Mouse (Mus musculus): ENCODE data around the gene Spag9. TPM values are rescaled to one million over a fixed set of nuclear protein-coding genes. Genes with fewer than 3 reads are reported as not detected.

The Spag9 gene
- polyA plus RNA-seq, 1 experiment from 2014 or later, result 87.4 TPM

DNA sequence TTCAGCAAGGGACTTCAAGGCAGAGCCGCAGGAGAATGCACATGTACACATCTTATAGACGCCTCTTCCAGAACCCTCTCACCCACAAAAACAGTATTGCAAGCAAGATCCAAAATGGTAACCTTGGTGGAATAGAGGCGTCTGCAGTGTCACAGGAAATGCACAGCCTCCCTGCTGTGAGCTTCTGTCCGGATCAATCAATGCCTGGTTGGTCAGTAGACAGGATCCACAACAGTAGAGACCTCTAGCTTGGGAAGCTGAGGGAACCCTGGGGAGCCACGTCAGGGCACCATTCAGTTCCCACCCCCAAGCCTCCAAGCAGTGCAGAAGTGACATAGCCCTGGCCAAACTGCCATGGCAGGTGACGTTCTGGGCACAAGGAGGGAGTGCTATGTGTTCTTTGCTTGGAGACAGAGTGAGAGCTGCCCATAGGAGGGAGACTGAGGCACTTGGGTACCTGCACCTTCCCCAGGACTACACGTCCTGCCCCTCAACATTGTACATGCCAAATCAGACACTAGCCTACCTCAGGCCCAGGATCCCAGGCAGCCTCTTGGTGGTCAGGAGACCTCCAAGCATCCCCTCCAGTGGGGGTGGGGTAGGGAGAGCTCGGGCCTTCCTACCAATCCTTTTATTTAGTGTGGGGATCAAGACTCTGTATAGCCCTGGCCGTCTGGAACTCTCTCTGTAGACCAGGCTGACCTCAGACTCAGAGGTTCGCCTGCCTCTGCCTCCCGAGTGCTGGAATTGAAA lies 151.0 kb downstream of the Spag9 start:
- 79% methylated on average over 11 of the region's 11 CpGs for WGBS
- no peaks in the 10 kb centered on the region for H3K27me3 ChIP-seq (replicated peaks; ENCODE audit: insufficient read depth, low read length)
- no peak for ATAC-seq
- no peaks in the 10 kb centered on the region for H3K9me3 ChIP-seq (ENCODE audit: low read length)
- peaks cover 3% of the 10 kb centered on the region; the same call in 1 of the 2 replicates for H3K4me1 ChIP-seq (ENCODE audit: insufficient read depth, low read depth, low read length)
- no peak overlapping the region for H3K9ac ChIP-seq (replicated peaks; ENCODE audit: low read depth)
- no peak overlapping the region for H3K27ac ChIP-seq (ENCODE audit: low read length)
- no peak for DNase-seq (ENCODE audit: low spot score)
- H3K4me2 ChIP-seq (replicated peaks; ENCODE audit: low read depth, low read length), result no peak overlapping the region
- H3K36me3 ChIP-seq (ENCODE audit: insufficient read depth, low read length), result no peaks in the 10 kb centered on the region
- H3K4me3 ChIP-seq (ENCODE audit: low read depth, low read length), result no peak overlapping the region
- TF ChIP-seq CTCF (IDR thresholded peaks at IDR 0.05), result no peak
- TF ChIP-seq EP300 (IDR thresholded peaks at IDR 0.05), result no peak

DNA sequence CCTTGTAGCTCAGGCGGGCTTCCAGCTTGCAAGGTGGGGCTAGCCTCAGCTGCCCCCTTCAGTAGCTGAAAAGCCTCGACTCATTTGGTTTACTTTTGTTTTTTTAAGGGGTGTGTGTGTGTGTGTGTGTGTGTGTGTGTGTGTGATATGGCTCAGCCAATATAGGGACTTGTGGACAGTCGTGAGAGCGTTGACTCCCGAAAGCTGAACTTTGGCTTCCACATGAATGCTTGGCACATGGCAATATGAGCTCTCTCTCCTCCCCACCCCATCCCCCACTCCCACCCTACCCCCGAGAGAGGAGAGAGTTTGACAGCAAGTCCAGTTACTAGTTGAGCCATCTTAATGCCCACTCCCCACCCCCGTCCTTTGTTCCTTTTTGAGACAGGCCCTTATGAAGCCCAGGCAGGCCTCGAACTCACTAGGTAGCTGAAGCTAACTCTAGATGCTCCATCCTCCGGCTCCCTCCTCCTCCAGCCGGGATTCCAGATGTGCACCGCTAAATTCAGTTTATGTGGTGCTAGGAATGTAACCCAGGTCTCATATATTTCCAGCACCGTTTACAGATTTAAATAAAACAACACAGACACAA lies 152.3 kb downstream of the Spag9 start:
- no peak for TF ChIP-seq EP300 (IDR thresholded peaks at IDR 0.05)
- no peak for TF ChIP-seq CTCF (IDR thresholded peaks at IDR 0.05)
- no peaks in the 10 kb centered on the region for H3K9me3 ChIP-seq (ENCODE audit: low read length)
- H3K36me3 ChIP-seq (ENCODE audit: insufficient read depth, low read length), result no peaks in the 10 kb centered on the region
- ATAC-seq, result no peak
- peaks cover 3% of the 10 kb centered on the region; the same call in 1 of the 2 replicates for H3K4me1 ChIP-seq (ENCODE audit: insufficient read depth, low read depth, low read length)
- no peak overlapping the region for H3K9ac ChIP-seq (replicated peaks; ENCODE audit: low read depth)
- H3K27ac ChIP-seq (ENCODE audit: low read length), result no peak overlapping the region
- no peak overlapping the region for H3K4me2 ChIP-seq (replicated peaks; ENCODE audit: low read depth, low read length)
- no peaks in the 10 kb centered on the region for H3K27me3 ChIP-seq (replicated peaks; ENCODE audit: insufficient read depth, low read length)
- no peak overlapping the region for H3K4me3 ChIP-seq (ENCODE audit: low read depth, low read length)
- 66% methylated on average over 12 of the region's 12 CpGs for WGBS
- DNase-seq (ENCODE audit: low spot score), result no peak

DNA sequence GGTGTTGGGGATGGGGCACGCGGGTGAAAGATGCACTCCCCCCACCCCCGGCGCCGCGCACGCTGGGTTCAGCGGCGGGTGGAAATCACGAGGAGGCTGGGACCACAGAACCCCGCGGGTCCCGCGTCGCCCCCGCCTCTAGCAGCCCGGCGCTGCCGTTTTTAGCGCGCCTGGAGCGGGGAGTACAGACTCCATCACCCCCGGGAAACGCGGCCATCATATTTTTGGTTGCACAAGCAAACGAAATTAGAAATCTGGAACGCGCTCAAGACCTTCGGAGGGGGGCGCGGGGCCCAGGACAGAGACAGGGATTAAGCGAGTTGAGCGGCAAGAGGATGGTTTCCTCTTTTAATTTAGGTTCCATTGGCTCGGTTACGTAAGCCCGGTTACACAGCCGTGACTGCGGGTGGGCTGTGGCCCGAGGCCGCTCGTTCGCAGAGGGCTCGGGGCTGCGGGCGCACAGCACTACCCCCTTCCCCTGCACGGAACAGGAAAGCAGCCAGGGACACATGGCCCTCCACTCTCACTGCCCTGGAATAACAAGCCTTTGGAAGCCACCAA lies 153.1 kb downstream of the Spag9 start:
- H3K4me3 ChIP-seq (ENCODE audit: low read depth, low read length), result peak overlapping the region; percentile 44
- DNase-seq (ENCODE audit: low spot score) (peak; percentile 39), ATAC-seq (no peak)
- WGBS, result under 1% methylated on average over 46 of the region's 46 CpGs
- H3K4me2 ChIP-seq (replicated peaks; ENCODE audit: low read depth, low read length), result peak overlapping the region; percentile 83
- no peak overlapping the region for H3K27ac ChIP-seq (ENCODE audit: low read length)
- no peaks in the 10 kb centered on the region for H3K27me3 ChIP-seq (replicated peaks; ENCODE audit: insufficient read depth, low read length)
- H3K9me3 ChIP-seq (ENCODE audit: low read length), result no peaks in the 10 kb centered on the region
- H3K36me3 ChIP-seq (ENCODE audit: insufficient read depth, low read length), result no peaks in the 10 kb centered on the region
- H3K9ac ChIP-seq (replicated peaks; ENCODE audit: low read depth), result no peak overlapping the region; the same call in 1 of the 2 replicates
- H3K4me1 ChIP-seq (ENCODE audit: insufficient read depth, low read depth, low read length), result peaks cover 3% of the 10 kb centered on the region; the same call in 1 of the 2 replicates
- TF ChIP-seq EP300 (IDR thresholded peaks at IDR 0.05) (no peak), CTCF (IDR thresholded peaks at IDR 0.05) (no peak)

DNA sequence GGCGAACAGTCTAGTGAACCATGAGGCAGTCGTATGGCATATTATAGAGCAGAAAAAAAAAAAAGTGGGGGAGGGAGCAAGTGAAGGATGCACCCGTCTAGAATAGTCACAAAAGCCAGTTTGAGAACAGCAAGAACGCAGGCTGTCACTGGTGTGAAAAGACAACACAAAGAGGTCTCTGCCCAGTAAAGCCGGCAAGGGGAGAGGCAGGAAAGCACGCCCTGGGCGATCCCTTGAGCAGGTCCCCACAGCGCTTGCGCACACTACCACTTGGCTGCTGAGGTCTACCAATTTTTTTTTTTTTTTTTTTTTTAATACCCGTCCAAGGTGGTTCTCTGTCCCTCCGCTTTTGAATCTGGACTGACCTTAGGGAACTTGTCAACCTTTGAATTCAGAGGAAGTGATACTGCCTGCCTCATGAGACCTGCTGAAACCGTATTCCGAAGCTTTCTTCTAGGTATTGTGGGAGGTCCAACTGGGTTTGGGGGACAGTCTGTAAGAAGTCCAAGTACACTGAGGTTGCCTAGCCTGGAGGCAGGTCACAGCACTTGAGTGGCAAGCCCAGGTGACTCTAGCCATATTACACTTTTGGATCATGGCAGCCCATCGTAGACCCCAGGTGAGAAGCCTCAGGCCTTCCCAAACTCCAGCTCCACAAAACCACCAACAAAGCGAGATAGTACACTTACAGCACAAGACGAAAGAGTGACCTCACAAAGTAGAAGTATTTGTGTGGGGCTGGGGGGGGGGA lies 153.8 kb downstream of the Spag9 start:
- DNase-seq (ENCODE audit: low spot score), result peak; percentile 61

DNA sequence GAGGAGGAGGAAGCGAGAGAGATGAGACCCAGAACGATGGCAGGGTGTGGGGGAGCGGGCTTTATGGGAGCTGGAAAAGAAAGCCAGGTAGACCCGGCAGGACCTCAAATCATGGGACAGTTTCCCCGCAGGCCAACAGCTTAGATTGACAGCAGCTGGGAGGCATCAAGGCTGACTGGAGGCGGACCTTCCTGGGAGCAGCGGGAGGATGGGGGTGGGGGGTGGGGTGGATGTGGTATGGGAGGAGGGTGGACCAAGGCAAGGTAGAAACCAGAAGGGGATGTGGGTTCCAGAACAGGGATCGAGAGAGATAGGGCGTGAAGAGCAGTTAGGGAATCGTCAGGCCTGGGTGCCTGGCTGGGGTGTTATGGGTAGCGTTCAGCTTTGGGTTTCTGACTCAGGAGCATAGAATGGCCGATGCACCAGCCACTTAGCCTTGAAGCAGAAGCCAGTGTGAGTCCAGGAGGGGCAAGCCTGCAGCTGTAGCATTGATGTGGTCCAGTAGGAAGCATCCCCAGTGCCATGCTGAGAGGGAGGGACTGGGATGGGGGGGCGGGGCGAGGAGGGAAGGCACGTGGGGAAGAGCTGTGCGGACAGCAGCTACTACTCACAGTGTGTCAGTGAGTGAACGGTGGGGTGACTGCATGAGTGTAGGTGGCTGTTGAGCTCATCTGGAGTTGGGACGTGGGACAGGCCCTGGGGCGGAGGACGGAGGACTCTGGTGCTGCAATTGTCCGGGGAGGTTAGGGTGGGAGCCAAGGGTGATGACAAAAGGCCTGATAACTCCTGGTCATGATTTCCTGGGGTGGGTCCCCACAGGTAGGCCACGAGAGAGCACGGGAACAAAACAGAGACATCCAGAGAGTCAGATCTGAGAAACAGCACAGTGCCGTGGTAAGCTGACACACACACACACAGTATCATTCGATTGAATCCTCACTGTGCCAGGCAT lies 154.9 kb downstream of the Spag9 start:
- H3K9me3 ChIP-seq (ENCODE audit: low read length), result no peaks in the 10 kb centered on the region
- DNase-seq (ENCODE audit: low spot score), result no peak
- H3K27ac ChIP-seq (ENCODE audit: low read length), result no peak overlapping the region
- WGBS, result 51% methylated on average over 24 of the region's 25 CpGs
- H3K4me1 ChIP-seq (ENCODE audit: insufficient read depth, low read depth, low read length), result peaks cover 3% of the 10 kb centered on the region; the same call in 1 of the 2 replicates
- H3K9ac ChIP-seq (replicated peaks; ENCODE audit: low read depth), result no peak overlapping the region
- TF ChIP-seq CTCF (IDR thresholded peaks at IDR 0.05), result no peak
- TF ChIP-seq EP300 (IDR thresholded peaks at IDR 0.05), result no peak
- no peak overlapping the region for H3K4me2 ChIP-seq (replicated peaks; ENCODE audit: low read depth, low read length)
- no peaks in the 10 kb centered on the region for H3K36me3 ChIP-seq (ENCODE audit: insufficient read depth, low read length)
- ATAC-seq, result no peak
- no peaks in the 10 kb centered on the region for H3K27me3 ChIP-seq (replicated peaks; ENCODE audit: insufficient read depth, low read length)
- H3K4me3 ChIP-seq (ENCODE audit: low read depth, low read length), result no peak overlapping the region

More for the DNA sequence above, 153.8 kb downstream of the Spag9 start:
- no peak overlapping the region for H3K27ac ChIP-seq (ENCODE audit: low read length)
- H3K4me2 ChIP-seq (replicated peaks; ENCODE audit: low read depth, low read length), result peak overlapping the region; percentile 83
- WGBS, result 32% methylated on average over 16 of the region's 16 CpGs
- no peaks in the 10 kb centered on the region for H3K27me3 ChIP-seq (replicated peaks; ENCODE audit: insufficient read depth, low read length)
- H3K9ac ChIP-seq (replicated peaks; ENCODE audit: low read depth), result no peak overlapping the region; the same call in 1 of the 2 replicates
- H3K36me3 ChIP-seq (ENCODE audit: insufficient read depth, low read length), result no peaks in the 10 kb centered on the region
- ATAC-seq, result no peak
- peaks cover 3% of the 10 kb centered on the region; the same call in 1 of the 2 replicates for H3K4me1 ChIP-seq (ENCODE audit: insufficient read depth, low read depth, low read length)
- no peak for TF ChIP-seq EP300 (IDR thresholded peaks at IDR 0.05)
- no peak for TF ChIP-seq CTCF (IDR thresholded peaks at IDR 0.05)
- H3K9me3 ChIP-seq (ENCODE audit: low read length), result no peaks in the 10 kb centered on the region
- H3K4me3 ChIP-seq (ENCODE audit: low read depth, low read length), result peak overlapping the region; percentile 44
